Mouse (Mus musculus): ENCODE data around the gene Ddhd1. TPM values are rescaled to one million over a fixed set of nuclear protein-coding genes. Genes with fewer than 3 reads are reported as not detected.
"Not testable (repeated sequence)": the region's sequence is repeated elsewhere in the genome, so short reads cannot be mapped to it uniquely, and the experiment has no call there.

Ddhd1 gene
- polyA plus RNA-seq, 3 experiments from 2014 or later: 10.9 to 20.3 (median 13.7) TPM

DNA sequence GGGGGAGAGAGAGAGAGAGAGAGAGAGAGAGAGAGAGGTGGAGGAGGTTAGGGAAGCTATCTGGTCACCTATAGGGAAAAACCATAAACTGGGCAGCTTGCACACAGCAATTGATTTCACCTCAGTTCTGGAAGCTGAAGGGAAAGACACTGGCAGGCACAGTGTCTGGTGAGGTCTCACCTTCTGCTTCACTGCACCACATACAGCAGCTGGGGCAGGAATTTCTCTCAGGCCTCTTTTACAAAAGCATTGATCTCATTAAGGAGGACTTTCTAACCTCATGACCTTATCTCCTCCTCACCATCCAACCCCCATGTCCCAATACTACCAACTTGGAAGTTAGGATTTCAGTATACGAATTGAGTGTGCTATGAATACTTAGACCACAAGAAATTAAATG lies 13.2 kb downstream of the Ddhd1 start:
- ATAC-seq: no peak

DNA sequence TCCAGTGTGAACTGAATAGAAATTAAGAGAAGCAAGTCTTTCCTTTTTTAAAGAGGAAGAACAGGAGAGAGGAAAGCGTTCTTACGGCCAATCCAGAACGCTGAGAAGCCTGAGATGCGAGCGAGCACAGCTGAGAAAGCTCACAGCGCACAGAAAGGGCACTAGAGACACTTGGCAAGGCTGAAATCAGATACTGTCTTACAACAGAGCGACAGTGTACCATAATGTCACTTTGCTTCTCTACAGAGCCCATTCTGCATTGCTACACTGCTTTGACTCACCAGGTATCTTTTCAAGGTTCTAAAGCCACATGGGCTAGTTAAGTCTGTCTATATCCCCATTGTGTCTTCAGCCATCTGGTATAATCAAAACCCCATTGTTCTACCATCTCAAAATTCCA lies 13.7 kb downstream of the Ddhd1 start:
- no peak for ATAC-seq

DNA sequence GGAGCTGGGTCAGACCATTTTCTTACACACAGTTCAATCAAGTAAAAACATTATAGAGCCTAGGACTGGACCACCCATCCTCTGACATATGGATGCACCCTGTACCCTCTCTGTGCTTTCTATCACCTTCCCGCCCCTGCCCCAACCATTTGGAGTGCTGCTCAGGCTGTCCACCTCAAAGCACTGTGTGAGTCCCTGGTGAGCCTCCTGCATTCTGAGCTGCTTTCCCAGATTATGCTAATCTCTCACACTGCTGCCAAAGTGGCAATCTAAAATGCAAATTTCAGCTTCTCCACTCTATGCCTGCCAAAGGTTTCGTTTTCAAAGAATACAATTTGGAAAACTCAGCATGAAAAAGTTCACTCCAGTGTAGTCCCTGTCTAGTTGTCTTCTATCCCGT lies 14.5 kb downstream of the Ddhd1 start:
- no peak for ATAC-seq

DNA sequence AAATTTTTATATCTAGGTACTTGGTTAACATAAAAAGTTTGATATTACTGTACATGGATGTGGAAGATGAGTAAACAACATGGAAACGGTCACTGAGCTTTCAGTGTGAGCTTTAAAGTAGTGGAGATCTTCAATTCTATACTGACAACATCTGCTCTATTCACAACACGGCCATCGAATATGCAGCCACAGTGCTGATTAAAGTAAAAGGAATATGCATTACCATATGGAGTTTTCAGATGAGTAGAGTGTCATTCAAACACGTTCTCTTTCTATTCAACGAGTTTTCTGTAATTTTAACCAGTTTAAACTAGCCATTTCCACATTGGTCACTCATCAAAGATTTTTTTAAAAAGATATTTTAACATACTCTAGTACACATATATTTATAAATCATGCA lies 15.1 kb downstream of the Ddhd1 start:
- ATAC-seq: no peak

DNA sequence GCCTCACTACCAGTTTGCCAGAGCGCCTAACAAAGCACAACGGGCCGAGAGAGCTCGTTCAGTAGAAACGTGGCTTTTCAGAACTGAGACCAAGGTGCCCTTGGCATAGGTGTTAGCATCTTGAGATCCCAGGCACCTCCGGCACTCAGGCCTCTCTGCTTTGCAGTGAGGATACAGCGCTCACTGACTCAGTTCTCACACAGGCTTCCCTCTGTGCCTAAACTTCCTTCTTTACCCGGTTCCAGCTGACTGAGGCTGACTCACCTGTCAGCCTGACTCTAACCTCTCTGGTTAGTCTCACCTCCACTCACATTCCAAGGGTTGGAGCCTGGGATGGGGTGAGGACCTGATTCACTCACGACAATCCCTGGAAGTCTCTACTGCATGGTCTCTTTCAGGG lies 15.7 kb downstream of the Ddhd1 start:
- no peak for ATAC-seq

DNA sequence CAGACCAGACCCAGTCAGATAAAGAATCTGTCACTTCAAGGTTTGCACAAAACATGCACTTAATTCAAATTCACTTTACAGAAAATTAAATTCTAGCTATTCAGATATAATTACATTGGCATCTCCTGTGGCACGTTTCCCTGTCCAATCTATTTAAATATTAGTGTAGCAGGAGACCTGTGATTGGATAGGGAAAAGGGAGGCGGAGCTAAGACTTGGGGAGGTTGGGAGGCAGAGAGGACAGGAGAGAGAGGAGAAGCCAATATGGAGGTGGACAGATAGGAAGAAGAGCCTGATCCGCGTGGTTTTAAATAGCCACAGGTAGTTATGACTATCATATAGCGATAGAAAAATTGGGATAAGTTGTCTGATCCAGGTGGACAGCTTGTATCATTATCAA lies 19.2 kb downstream of the Ddhd1 start:
- ATAC-seq: no peak

DNA sequence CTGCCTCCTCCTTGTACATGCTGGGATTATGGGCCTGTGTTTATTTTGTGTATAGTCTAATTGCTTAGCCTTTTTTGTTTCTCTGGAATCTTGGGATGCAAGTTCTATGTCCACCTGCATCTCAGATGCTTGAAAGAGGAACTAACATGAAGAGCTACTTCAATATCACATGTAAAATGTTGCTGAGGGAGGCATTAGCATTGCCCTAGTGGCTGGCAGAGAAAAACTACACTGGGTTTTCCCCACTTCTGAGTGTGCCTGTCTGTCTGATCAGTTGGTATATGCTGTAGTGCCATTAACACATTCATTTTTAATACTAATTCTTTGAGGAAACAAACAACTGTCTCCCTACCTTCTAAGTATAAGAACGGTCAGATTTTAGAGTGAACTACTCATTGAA lies 22.4 kb downstream of the Ddhd1 start:
- no peak for ATAC-seq

DNA sequence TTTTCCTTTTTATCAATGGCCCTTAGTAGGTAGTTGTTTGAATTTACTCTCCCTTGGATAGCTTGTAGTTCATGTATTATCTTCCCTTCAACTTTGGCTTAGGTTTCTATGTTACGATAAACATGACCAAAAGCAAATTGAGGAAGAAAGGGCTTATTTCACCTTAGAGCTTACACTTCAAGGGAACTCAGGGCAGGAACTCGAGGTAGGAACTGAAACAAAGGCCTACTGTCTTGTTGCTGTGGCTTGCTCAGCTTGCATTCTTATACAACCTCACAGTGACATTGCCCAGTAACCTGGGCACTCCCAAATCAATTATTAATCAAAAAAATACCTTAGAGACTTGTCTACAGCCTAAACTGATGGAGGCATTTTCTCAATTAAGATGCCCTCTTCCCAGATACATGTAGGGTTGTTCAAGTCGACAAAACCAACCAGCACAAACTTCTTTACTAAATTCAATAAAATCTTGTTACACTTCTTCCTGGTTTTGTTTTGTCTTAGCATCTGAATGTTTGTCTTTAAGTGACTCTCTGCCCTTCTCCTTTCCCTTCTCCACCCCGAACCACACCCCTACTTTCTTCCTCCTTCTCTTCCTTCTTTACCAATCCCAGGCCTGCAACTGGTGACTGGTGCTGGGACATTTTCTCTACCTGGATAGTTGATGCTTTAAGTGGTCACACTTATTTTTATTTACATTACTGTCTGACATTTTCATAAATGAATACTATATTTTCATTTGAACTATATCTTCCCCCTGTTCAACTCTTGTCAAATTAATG lies 25.0 kb downstream of the Ddhd1 start:
- no peak for ATAC-seq

DNA sequence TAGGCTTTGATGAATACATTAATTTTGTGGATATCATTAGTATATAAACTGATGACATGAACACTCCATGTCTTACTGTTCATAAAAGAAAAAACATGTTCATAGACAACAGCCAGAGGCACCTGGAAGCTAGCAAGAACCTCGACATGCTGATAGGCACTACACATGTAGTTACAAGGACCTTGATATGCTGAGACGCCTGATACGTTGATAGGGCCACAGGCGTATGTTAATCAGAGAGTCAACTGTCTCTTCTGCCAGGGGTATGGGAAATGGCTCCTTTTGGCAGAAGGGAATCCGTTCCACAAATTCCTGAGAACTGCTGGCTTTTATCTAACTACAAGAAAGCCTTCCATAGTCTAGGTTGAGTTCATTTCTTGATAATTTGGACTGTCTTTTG lies 27.4 kb downstream of the Ddhd1 start:
- no peak for ATAC-seq

DNA sequence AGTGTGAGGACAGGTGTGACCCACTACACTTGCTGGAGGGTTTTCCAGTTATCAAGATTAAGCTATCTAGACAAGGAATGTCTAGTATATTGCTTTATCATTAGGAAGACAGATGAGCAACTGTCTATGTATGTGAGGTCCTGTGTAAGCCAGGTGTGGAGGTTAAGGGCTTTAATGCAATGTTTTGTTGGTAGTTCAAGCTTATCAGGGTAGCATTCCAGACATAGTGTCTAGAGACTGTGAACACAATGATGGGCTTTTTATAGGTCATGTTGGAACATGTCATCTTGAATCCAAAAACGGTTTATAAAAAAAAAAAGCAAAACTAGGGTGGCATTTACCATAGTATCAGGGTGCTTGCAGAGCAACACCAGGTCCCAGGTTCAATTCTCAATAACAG lies 28.0 kb downstream of the Ddhd1 start:
- ATAC-seq: no peak

DNA sequence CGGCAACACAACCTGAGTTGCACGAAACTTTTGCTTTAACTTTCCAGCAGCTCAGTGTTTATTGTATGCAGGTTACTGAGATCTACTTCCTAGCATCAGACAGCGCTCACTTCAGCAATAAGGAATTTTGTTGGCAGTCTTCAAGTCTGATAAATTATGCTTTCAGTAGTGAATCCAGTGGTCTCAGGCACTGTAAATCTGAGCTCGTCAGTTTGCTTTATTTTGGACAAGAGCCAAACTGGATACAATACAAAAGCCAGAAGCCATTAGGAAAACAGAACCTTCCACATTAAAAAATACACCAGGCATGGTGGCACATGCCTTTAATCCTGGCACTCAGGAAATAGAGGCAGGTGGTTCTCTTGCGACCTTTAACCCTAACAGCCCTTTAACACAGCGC lies 39.6 kb downstream of the Ddhd1 start:
- ATAC-seq: no peak

DNA sequence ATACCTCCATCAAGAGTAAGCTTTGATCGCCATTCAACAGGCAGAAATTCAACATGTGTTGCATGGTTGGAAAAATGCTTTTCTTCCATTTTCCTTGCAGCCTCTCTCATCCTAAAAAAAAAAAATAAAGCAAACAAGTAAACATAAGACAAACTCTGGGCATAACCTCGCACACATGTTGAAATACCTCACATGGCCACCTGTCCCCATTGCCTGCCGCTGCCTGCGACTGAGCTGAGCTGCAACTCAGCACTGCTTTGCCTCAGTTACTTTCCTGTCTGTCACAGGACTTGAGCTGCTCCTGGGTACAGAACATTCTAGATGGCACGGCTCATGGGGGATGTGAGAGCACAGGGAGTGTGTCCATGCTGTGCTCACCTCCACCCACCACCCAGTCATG lies 41.4 kb downstream of the Ddhd1 start:
- no peak for ATAC-seq

DNA sequence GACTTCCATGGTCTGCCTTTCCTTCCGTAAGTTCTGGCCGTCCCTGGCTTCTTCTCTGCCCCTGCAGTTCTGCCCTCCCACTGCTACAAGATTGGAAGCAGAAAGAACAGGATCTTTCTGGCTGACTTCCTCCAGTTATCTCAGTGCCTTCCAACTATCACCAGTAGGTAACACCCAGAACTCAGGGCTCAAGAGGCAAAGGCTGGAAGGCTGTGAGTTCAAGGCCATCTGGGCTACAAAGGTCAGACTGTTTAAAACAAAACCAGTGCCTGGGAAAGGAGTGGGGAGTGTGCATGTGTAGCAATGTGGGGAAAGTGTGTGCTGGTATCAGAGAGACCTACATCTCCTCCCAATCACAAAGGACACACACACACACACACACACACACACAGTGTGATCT lies 42.2 kb downstream of the Ddhd1 start:
- ATAC-seq: no peak

DNA sequence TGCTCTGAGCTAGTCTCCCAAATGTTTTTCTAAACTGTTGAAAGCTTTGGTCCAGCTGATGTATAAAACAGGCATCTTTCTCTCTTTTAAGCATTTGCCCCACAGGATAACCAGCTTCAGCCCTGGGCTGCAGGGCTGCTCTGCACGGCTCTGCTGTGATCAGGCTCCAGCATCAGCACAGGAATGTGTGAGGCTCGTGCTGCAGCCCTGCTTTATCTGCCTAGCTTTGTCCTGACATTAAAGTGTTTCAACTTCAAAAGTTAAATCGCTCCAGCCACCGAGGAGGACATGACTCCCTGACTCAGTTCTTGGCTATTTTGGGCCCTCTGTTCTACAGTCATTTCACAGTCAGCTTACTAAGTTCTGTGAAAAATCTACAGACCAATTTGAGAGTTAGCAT lies 43.1 kb downstream of the Ddhd1 start:
- ATAC-seq: no peak

DNA sequence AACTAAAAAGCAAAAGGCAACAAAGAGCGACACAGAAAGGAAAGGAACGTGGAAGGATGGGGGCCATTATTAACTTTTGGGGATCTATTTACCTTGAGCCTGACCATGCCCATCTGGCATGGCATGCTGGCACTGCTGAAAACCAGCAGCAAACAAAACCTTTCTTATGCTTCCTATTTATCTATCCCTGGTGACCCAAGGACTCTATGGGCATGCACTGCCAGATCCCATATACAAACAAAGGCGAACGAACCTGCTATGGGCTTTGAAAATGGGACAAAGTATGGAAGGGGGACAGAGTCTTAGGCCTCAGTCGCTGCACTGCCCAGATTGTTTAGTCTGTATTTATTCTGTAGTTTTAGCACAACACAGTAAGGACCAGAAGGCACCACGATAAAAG lies 43.5 kb downstream of the Ddhd1 start:
- no peak for ATAC-seq

DNA sequence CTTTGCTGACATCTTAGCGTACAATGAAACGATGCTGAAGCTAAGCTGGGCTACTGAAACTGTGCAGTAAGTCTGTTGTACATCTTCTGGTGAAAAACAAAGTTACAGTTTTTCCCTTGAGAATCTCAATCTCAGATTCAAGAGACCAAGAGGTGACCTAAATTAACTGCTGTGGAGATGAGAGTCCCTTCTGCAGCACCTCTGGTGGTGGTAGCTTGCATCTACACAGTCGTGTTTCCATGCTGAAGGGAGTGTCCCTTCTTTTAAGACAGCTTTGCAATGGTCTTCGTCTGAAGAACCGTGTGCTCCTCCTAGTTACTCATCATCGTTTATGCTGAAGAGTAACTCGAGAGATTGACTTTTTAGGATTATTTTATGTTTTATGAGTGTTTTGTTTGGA lies 46.3 kb downstream of the Ddhd1 start:
- ATAC-seq: no peak

DNA sequence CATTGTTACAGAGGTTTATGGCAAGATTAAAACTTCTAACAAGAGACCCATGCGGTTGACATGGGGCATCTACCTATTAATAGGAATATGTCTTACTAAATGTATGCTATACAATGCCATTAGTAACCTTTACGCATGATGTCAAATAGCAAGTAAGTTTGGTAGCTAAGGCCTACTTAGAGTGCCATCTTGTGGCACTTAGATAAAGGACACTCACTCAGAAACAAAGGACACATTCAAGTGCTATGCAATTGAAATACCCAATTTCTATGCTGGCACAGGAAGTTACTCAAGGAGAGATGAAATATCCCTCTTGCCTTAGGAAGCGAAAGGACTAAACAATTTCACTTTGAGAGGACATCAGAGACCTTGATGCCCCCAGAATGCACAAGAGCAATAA lies 55.9 kb downstream of the Ddhd1 start:
- no peak for ATAC-seq

DNA sequence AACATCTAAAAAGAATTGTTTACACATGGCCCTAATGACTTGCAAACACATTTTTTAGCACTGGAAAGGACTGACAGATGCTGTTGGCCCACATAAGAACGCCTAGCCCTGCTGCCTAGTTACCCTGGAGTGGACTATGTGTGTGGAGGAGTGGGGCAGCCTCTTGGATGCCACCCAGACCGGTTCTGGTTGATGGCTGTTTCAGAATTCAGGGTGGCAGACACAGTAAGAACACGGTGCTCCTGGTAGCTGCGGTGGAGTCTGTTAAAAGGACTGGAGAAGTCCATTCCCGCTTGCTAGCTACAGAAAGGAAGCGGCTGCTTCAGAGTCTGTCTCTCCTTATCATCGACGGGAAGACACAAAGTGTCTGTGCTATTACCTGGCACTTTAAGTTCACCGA lies 57.4 kb downstream of the Ddhd1 start:
- ATAC-seq: no peak

DNA sequence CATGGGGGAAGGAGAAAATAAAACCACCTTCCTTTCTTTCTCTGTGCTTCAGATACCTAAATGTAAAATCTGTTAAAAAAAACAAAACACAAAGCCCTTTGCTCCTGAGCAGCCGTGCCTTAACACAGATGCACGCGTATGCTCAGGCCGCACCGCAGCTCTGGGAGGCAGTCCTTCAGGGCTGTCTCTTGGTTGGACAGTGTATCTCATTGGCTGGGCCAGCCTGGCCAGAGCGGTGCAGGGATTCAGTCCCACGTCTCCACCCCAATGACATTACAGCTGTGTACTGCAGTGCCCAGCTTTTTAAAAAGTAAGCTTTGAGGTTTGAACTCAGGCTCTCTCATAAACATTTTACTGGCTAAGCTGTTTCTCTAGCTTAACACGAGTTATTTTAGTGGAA lies 60.1 kb downstream of the Ddhd1 start:
- no peak for ATAC-seq

DNA sequence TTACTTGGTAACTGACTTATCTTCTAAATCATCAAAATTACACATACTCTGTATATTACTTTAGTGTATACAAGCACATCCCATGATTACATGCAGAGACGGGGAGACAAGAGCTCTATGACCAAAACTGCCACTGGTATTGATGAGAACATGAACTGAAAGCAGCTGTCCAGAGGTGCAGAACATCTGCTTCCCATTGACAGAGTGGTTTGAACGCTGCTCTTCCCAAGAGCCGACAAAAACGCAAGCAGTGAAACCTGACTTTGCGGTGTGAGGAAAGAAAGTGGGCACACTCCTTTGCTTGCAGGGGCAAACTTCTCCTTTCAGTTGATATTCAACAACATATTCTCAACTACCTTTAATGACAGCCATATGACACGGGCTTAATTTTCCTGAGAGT lies 64.7 kb downstream of the Ddhd1 start:
- ATAC-seq: no peak

DNA sequence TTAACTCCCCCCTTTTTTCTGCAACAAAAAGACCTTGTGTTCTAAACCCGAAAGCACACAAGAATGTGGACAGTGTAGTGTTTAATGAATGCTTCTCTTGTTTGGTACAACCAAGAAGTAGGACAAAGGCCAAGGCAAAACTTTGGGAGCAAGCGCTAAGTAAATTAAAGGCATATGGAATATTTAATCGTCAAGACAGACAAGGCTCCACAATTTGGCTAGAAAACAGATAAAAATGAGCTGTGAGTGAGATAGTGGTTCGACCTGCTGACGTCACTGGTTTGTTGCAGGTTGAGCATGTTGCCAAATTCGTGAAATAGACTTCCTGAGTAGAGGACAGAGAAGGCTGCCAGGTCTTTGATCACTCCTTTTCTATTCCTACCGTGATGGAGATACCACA lies 69.5 kb downstream of the Ddhd1 start:
- ATAC-seq: no peak

DNA sequence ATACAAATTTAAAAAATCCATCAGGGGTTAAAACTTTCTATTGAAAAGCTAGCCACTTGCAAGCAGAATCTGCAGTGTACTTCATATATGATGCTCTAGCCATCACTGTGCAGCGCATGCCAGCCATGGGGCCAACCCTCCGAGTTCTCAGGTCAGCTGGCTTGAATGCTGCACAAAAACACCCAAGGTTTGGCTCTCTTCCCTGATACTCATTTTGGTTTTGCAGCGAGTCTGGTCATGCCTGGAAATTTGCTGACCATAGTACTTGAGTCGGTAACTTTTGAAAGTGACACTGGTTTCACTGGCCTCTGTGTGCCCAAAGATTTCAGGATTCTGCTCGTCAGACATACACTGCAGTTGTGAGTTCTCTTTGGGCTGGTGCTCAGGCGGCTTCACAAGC lies 70.4 kb downstream of the Ddhd1 start:
- ATAC-seq: no peak

DNA sequence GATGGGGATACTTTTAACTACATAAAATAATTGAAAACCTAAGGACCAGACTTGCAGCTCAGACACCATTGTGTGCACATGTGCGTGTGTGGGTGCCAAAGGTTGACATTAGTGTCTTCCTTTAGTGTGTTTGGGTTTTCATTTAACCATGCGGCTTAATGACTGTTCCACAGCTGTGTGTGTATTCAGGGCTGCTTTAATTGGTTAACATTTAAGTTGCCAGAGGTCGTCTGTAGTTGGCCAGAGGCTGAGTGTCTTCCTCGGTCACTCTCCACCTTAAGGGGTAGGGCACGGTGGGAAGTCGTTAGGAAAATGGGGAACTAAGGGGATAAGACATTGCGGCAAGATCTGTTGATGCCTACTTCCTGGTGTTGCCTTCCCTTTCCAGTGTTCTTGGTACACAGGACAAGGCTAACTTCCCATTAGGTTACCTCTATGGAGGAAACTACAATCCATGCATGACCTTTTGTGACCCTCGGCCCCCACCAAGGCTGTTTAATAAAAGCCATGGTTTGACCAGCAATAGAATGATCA lies 74.4 kb downstream of the Ddhd1 start:
- no peak for ATAC-seq

DNA sequence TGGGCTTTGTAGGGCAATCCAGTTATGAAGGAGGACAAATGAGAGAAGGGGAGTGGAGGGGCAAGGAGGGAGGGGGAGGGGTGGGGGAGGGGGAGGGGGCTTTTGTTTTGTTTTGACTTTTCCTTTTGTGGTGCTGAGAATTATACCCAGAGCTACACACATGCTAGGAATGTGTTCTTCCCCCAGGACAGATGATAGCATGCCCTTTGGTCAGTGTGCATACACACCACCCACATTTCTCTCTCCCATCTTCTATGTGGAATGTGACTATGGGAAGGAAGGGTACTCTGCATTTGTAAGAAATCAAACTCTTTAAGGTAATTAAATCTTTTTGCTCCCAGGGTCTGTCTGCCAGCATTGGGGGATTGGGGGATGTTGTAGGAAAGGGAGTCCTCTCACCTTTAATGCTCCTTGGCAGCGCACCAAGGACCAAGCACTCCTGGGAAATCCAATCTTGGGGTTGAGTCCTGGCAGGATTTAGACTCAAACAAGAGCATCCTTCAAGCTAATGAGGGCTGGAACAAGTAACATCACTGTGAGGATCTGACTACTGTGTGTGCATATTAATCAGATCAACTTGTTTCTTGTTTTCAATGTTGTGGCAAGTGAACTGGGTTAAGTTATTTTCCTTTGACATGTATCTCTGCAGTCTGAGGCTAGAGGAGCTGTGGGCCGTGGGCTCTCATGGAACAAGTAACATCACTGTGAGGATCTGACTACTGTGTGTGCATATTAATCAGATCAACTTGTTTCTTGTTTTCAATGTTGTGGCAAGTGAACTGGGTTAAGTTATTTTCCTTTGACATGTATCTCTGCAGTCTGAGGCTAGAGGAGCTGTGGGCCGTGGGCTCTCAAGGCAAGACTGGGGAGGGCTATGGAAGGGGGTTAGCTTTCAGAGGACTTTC lies 76.8 kb downstream of the Ddhd1 start:
- not testable (repeated sequence) for ATAC-seq

Measured in inflammation-experienced regulatory T-cells, adult 6 months (primary cell).